Mouse (Mus musculus): ENCODE data around the gene Xntrpc.

Gene Xntrpc

DNA sequence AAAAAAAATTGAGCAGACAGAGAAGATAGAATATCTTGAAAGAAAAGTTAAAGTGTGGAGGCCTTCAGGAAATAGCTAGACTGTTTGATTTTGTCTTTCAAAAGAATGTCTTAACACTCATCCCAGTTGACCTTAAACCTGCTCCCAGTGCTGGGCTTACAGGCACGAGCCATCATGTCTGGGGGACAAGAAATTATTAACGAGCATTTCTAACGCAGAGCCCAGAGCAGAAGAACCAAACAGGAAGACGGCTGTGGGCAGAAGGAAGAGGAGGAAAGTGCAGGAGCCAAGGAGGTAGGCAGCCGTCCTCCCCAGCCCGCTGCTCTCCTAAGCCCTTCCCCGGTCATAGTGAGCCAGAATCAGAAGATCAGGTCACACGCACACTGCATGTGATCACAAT is 14.8 kb downstream of the Xntrpc start:
- DNase-seq (ENCODE audit: extremely low spot score, low read depth, low spot score), result no peak

DNA sequence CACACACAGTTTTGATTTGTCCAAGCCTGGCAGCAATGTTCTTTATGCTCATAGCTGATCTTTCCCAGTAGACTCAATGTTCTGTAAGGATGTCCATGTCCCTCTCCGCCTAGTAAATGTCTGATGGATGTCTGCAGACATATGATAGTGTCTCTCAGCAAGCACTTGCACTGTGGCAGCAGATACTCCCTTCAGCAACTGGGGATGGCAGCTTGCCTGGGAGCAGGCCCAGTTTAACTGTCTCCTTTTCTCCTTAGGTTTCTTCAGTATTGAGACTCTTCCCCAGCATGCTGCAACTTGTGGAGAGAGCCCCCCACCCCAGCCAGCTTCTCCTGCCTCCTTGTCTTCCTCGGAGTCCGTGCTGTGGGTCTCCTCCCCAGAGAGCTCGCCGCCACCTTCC is 16.3 kb downstream of the Xntrpc start:
- no peak for DNase-seq (ENCODE audit: extremely low spot score, low read depth, low spot score)

DNA sequence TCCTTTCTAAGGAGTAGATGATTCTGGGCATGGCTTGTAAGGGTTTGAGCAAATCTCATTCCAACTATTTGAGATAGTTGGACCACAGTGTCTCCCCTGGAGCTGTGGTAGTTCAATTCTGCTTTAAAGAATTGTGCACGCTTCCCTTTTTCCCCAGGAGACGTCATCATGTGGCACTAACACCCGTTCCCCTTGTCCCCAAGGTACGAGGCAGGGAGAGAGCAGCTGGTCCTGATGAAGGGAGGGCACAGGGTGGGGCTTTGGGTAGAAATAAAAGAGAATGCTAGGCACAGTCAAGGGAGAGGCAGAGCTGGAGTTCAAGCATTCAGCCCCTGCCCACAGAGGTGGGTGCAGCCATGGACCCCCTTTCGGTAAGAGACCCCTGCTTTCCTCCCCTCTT is 17.3 kb downstream of the Xntrpc start, which contains the start of gene Trpc2:
Trpc2 (plus strand) TSS at position 301 of the 400 bp plus-strand sequence.
- no peak for DNase-seq (ENCODE audit: extremely low spot score, low read depth, low spot score)

DNA sequence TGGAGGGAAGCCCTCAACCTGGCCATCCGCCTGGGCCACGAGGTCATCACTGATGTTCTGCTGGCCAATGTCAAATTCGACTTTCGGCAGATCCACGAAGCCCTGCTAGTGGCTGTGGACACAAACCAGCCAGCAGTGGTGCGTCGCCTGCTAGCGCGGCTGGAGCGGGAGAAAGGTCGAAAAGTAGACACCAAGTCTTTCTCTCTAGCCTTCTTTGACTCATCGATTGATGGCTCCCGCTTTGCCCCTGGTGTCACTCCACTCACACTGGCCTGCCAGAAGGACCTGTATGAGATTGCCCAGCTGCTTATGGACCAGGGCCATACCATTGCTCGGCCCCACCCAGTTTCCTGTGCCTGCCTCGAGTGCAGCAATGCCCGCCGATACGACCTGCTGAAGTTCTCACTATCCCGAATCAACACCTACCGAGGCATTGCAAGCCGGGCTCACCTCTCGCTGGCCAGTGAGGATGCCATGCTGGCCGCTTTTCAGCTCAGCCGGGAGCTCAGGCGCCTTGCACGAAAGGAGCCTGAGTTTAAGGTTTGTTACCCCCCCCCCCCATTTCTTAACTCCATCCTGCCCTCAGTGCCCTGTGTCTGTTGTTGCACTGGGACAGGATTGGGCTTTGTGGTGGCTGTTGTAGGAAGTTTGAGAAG is 18.7 kb downstream of the Xntrpc start:
- DNase-seq (ENCODE audit: extremely low spot score, low read depth, low spot score), result no peak

DNA sequence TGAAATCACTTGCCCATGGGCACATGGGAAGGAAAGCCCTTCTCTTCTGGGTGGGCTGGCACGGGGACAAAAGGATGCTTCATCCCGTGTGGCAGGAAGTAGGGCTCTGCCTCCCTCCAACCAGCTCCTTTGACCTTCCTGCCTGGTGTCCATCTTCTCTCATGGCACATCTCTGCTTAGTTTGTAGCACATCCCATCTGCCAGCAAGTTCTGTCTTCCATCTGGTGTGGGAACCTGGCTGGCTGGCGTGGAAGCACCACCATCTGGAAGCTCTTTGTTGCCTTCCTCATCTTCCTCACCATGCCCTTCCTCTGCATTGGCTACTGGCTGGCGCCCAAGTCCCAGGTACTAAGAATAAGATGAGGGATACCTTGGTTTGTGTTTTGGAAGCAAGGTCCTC is 21.8 kb downstream of the Xntrpc start:
- no peak for DNase-seq (ENCODE audit: extremely low spot score, low read depth, low spot score)

DNA sequence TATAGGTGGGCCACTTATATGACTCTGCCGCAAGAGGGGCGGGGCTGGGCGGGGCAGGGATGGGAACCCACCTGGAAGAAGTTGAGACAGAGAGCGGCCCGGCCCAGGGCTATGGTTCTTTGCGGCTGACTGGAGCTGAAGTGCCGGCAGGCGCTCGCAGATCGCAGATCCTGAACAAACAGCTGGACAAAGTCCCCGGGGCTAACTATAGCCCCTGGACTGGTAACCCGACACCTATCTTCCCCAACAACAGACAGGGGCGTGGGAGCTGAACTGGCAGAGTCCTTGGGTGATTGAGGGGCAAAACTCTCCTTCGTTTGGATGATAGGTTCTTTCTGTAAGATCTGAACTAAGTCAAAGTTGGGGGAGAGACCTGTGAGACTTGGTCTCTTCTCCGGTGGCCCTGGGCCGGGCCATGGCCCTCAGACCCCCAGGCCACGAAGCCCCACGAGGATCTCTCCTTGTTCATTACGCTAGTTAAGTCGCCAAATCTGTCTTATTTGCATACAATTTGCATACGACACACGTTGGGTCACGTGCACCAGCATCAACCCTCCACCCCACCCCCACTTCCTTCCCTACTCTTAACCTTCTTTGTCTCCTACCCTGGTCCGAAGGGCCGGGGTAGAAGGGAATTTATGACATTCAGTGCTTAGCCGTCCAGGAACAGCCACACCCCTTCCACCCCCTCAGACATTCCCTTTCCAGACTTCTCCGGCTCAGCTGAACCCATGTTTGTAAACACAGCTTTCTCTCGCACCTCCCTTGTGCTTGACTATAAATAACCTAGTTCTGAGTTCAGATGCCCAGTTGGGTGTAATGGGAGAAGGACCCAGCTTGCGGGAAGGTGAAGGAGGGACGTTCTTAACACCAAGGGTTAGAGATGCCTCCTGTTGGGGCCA is 34.5 kb downstream of the Xntrpc start:
- DNase-seq (ENCODE audit: extremely low spot score, low read depth, low spot score), result peak; percentile 31

DNA sequence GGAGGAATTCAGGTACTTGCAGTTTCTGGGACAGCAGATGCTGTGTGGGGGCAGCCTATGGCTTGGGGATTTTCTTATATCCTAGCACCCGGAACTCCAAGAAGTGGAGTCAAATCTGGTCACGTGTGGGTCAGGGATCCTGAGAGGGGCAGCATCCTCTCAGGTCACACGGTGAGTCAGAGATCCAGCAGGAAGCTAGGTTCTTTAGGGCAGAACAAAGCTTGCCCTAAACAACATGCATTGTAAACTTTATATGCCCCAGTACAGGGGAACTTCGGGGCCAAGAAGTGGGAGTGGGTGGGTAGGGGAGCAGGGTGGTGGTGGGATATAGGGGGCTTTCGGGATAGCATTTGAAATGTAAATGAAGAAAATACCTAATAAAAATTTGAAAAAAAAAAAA is 35.4 kb downstream of the Xntrpc start:
- DNase-seq (ENCODE audit: extremely low spot score, low read depth, low spot score), result no peak

DNA sequence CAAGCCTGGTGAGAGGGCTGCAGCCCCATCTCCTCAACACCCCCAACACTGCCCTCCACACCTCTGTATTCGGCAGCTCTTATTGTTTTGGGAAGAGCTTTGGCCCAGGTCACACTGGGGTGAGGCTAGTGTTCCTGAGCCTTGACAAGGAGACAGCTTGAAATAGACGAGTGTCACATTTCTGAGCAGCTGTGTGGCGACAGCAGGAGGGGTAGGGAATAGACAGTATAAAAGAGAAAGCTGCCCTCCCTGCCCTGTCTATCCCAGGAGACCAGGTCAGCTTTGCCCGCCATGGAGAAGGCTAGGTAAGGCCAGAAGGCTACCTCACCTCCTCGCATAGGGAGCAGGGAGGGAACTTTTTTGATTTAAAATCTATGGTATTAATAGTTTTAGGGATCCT is 36.0 kb downstream of the Xntrpc start, which contains the start of gene Art1:
Art1 (plus strand) TSS at position 257 of the 400 bp plus-strand sequence.
- no peak for DNase-seq (ENCODE audit: extremely low spot score, low read depth, low spot score)

DNA sequence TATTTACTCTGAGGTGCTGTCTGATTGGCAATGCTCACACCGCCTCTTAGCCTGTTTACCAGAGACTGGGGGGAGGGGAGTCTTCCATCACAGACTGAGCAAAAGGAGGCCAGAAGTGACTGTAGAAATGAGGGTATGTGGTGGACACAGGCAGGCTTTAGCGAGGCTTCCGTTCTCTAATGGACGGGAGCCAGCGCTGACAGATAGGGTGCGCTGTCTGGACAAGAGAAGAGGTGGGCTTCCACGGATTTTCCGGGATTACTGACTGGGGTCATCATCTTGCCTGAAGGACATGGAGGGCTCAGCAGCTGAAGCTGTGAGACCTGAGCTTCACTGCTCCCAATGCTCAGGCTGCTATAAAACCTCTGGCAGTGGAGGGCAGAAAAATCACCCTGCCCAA is 36.7 kb downstream of the Xntrpc start:
- no peak for DNase-seq (ENCODE audit: extremely low spot score, low read depth, low spot score)

DNA sequence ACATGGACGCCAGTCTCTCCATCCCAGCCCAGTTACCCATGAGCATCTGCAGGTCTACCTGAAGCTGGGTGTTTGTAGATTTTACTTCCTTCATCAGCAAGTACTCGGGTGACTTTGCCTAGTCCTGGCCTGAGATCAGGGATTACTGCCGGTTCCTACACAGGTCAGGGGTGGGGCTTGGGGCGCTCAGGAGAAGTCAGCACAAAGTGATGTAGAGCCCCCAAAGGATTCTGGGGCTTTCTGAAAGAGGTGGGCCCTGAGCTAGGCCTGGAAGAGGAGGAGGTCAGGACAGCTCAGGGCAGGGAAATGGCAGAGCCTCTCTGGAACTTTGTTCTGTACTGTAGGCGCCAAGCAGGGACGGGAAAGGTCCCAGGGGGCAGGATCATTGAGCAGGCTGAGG is 37.2 kb downstream of the Xntrpc start:
- DNase-seq (ENCODE audit: extremely low spot score, low read depth, low spot score), result no peak

DNA sequence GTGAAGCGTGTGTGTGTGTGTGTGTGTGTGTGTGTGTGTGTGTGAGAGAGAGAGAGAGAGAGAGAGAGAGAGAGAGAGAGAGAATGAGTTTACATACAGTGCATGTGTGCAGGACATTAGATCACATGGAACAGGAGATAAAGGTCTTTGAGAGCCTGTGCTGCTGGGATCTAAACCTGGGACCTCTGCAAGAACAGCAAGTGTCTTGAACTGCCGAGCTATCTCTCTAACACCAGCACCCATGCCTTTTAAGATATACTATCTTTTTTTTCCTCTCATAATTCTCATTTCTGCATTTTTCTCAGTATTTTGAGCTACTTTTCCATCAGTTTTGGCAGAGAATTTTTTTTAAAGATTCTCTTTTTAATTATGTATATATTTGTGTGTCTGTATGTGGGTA is 38.0 kb downstream of the Xntrpc start:
- no peak for DNase-seq (ENCODE audit: extremely low spot score, low read depth, low spot score)

DNA sequence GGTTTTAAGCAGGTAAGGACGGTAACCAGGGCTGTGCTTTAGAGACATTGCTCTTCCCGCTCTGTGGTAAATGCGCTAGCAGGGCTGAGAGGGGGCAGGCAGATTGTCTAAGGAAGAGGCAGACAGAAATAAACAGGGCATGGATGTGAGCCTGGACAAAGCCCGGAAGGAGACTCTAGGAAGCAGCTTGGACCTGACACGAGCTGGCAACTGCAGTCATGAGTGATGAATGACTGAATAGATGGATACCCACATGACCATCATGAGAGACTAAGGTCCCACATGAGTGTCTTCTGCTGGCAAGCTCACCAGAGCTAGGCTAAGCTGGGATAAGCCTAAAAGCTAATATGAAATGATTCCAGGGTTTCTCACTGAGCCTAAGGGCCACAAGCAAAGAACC is 38.6 kb downstream of the Xntrpc start:
- DNase-seq (ENCODE audit: extremely low spot score, low read depth, low spot score), result no peak

DNA sequence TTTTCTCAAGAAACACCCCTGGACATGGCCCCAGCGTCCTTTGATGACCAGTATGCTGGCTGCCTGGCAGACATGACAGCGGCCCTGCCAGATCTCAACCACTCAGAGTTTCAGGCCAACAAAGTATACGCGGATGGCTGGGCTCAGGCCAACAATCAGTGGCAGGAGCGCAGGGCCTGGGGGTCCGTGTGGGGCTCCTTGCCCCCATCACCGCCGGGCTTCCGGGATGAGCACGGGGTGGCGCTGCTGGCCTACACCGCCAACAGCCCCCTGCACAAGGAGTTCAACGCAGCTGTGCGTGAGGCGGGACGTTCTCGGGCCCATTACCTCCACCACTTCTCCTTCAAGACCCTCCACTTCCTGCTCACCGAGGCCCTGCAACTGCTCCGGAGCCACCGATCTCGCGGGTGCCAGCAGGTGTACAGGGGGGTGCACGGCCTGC is 41.2 kb downstream of the Xntrpc start:
- DNase-seq (ENCODE audit: extremely low spot score, low read depth, low spot score), result no peak

DNA sequence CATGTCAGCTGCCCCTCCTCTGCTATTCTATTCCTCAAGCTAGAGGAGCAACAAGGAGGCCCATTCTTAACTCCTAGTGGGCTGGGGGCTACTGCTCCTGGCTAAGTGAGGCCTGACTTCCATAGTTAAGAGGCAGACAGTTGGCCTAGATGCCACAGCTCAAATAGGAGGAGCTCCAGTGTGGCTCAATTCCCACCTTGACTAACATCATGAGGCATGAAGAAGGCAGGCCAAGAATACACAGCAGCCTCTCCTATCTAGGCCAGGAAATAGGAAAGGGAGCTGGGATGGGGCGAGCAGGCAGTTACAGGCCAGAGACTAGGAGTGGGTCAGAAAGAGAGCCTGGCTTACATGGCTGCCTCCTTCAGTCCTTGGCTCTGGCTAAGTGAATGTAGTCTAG is 42.7 kb downstream of the Xntrpc start:
- DNase-seq (ENCODE audit: extremely low spot score, low read depth, low spot score), result no peak

DNA sequence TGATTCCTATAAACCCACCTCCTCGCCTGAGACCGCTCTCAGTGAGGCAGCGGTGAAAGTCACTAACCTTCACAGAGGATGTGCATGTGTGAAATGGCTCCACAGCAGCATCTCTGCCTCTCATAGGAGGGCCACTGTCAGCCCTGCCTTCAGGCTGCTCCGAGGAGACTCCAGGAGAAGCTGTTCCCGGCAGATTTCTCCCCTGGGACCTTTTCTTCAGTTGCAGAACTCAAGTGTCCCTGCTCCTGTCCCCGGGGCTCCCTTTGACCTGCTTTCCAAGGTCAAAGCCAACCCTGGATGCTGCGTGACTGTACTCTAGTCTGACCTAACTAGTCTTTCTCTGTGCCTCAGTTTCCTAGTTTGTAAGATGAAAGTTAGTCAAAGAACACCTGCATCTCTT is 43.7 kb downstream of the Xntrpc start, which contains the start of gene Art5:
Art5 (minus strand) TSS at position 319 of the 400 bp plus-strand sequence.
- no peak for DNase-seq (ENCODE audit: extremely low spot score, low read depth, low spot score)

DNA sequence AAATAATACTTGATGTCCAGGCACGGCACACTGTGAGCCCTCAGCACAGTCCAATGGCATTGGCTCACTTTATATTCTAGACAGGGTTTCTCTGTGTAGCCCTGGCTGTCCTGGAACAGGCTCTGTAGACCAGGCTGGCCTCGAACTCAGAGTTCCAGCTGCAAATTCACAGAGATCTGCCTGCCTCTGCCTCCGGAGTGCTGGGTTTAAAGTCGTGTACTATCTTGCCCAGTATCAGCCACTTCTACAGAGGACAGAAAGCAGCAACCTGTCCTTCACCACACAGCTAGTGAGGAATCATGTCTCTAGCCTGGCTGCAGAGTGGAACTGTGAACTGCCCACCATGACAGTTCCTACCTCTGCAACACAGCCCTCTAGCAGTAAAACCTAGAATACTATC is 44.2 kb downstream of the Xntrpc start:
- DNase-seq (ENCODE audit: extremely low spot score, low read depth, low spot score), result no peak

DNA sequence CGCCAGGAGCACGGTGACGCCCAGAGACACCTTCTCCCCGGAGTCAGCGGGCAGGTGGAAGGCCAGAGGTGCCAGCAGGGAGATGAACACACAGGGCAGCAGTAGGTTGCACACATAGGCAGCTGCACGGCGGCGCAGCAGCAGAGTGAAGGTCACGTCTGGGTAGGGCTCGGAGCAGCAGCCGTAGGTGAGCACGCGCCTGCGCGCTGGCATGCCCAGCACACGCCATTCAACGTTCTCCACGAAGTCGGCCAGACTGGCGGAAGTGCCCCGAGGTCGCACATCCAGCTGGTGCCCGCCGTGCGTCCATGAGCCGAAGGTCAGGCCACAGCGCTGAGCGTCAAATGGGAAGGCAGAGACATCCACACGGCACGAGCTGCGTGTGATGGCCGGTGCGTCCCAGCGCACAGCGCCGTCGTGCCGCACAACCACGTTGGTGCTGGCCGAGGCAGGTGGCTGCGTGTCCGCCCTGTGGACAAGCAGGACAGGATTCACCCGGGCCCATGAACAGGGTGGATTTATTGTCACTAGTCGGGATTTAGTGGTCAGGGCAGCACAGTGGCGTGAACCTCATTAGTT is 47.7 kb downstream of the Xntrpc start:
- no peak for DNase-seq (ENCODE audit: extremely low spot score, low read depth, low spot score)

DNA sequence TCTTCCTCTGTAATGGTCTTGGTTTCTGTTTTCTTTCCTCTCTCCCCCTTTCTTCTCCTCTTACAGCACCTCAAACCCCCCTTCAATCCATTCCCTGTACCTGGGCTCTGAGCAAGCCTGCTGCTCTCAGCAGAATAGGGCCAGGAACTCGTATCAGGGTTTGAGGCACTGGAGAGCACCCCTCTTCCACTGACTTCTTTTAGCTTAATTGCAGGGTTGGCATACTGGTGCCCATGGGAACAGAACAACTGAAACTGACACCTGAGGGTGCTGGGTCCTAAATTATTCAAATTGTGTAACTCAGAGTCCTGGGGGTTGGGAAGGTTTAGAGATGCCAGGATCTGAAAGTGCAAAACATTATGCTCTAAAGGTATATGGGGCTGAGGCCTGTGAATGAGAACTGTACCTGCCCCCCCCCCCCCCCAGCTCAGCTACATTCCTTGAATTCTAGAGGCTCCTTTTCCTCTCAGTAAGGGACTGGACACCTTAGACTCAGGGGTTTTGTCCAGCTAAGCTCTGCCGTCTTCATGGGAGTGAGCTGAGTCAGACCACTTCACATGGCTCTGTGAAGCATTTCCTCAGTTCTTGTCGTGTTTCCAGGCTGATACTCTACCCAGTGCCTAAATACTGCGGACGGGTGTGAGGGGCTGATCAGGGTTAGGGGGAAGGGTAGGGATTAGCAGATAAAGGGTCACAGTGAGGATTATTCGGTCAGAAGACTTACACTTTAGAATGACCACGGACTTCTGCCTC is 51.2 kb downstream of the Xntrpc start, which contains the start of gene Chrna10:
Chrna10 (minus strand) TSS at position 250 of the 753 bp plus-strand sequence.
- DNase-seq (ENCODE audit: extremely low spot score, low read depth, low spot score), result no peak

DNA sequence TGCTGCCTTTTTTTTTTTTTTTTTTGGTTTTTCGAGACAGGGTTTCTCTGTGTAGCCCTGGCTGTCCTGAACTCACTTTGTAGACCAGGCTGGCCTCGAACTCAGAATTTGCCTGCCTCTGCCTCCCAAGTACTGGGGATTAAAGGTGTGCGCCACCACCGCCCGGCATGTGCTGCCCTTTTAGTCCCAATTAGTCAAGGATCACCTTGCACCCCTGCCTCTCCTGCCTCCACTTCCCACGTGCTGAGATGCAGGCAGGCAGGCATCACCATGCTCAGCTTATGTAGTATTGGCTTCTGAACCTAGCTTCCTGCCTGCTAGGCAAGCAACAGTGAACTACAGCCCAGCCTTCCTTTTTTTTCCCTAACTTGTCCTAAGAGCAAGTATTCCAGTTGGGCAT is 51.9 kb downstream of the Xntrpc start:
- DNase-seq (ENCODE audit: extremely low spot score, low read depth, low spot score), result no peak

DNA sequence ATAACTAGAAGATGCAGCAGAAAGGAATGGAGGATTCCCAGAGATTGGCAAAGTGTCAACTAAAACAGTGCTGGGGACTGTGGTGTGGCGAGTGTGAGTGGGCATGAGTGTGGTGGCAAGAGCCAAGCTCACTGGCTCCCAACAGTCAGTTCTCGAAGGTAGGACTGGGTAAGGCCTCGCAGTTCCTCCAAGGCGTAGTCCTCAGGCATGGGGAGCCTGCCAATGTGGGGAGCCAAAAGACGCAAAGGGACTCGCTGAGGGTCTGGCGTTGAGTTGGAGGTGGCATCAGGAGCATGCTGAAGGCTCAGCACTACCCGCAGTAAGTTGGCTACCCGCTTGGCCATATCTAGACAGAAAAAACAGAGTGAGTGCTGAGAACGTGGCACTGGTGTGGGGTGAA is 54.8 kb downstream of the Xntrpc start:
- no peak for DNase-seq (ENCODE audit: extremely low spot score, low read depth, low spot score)

DNA sequence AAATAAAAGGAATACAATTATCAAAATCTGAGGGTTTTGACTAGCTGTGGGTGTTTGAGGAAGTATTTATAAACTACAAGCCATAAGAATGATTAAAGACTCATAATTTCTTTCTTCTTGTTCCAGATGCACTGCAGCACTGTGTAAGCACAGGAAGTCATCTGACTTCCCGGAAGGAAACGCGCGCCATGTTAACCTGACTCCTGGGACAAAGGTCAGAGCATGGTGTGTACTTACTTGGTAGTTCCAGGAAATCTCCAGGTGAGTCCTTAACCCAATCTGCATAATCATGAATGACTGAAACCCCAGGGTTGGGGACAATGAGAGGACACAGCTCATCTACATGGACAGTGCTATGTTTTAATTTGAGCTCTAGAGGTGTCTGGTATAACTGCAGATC is 66.9 kb downstream of the Xntrpc start:
- DNase-seq (ENCODE audit: extremely low spot score, low read depth, low spot score), result no peak
